Mouse (Mus musculus): Measurements from ENCODE around the gene Thnsl1.

The Thnsl1 gene

GRCm38 (mm10) chr2:21204912-21205830, at the start of gene Thnsl1, which contains the start of gene Enkur:
Gene Thnsl1, plus strand, starts transcription at chr2:21205724.
Gene Enkur, minus strand, starts transcription at chr2:21205365.
- 3% methylated on average over 43 of the region's 43 CpGs for WGBS

DNA sequence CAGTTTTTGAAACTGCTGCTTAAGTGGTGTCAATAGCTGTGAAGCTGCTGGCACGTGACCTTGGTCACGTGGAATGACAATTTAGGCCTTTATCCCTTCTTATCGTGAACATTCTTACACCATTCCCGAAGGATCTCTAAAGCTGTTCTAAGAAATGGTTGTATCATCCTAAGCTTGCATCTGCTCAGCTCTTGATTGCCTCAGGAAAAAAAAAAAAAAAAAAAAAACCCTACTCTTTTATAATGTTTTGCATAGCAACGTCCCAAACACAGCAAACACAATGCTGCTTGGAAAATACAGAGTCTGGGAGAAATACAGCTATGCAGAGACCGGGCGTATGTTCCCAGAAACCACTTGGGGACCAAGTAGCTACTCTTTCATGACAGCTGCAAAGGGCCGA, 41.2 kb upstream of the Thnsl1 start:
- WGBS = 67% methylated on average over 8 of the region's 8 CpGs

- 70% methylated on average over 1 of the region's 1 CpGs for WGBS
These were observed 37.6 kb upstream of the Thnsl1 start for GRCm38 (mm10) chr2:21167916-21168315.

GRCm38 (mm10) chr2:21172797-21173196, 32.7 kb upstream of the Thnsl1 start:
- 85% methylated on average over 3 of the region's 3 CpGs for WGBS

- WGBS = 91% methylated on average over 5 of the region's 5 CpGs
These were observed 26.4 kb upstream of the Thnsl1 start for GRCm38 (mm10) chr2:21179136-21179535.

DNA sequence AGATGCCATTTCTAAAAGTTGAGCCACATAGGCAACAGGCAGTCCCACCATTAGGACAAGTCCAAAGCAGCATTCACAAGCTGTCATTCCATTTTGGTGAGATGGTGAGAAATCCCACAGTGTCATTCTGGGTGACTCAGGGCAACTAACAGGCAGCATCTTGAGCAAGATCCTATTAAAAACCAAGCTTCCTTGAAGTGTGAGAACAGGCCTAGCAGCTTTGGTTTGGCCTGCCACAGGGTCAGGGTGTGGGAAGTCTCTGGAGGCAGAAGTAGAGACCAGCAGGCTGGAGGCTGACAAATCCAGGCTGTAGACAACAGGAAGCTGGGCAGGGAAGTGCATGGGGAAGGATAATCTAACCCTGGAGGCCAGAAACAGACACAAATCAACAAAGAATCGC, 22.7 kb upstream of the Thnsl1 start:
- WGBS = 78% methylated on average over 1 of the region's 1 CpGs

DNA sequence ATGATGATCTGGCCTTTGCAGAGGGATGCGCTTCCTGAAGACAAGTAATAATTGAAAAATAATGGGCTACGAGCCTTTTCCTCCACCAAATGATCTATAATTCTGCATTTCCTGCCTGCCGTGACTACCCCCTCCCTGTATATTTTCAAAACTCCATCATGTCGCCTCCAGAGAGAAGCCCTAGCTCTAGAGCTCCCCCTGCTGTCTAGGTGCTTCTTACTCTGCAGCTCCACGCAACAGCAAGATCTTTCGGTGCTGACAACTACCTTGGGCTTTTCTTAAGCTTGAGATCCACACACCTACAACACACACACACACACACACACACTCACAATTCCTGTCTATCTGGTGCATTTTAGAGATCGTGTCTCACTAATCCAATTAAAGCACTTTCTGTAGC, 17.9 kb upstream of the Thnsl1 start:
- 30% methylated on average over 7 of the region's 7 CpGs for WGBS

DNA sequence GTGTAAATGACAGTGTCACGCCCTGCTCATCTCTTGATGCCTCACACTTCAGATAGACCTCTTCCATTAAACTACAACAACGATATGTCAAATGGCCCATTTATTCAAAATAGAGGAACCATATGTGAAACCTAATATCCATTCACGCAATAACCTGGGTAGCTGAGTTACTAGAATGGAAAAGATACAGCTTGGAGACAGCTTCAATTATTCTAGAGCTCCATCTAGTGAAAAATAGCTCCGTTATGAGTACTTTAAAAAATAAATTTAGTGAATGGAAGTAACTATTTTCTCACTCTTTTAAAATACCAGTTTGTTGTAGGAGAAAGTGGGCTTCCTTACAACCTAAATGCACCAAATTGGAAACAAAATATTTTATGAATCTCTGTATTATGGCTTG, 16.9 kb upstream of the Thnsl1 start:
- WGBS = 40% methylated on average over 4 of the region's 4 CpGs

GRCm38 (mm10) chr2:21191232-21191631, 14.3 kb upstream of the Thnsl1 start:
- WGBS = 70% methylated on average over 1 of the region's 1 CpGs

- 93% methylated on average over 5 of the region's 5 CpGs for WGBS
These were observed 10.3 kb upstream of the Thnsl1 start for GRCm38 (mm10) chr2:21195233-21195632.

GRCm38 (mm10) chr2:21199051-21199450, 6.5 kb upstream of the Thnsl1 start:
- 55% methylated on average over 3 of the region's 3 CpGs for WGBS

DNA sequence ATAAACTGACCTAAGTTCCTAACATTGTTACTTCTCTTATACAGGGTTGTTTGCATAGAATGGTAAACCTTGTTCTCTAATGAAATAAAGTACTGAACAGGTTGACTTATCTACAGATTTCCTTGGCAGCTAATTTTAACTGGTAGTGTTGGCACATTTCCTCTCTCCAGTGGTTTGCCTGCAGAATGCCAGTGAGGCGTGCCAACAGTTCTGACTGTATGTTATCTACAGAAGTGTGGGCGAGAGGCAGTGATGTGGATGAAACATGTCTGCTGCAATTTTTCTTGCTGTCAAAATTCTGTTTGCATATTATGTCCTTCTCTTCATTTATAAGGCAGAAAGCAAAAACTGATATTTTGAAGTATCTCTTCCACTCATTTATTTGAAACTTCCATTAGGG, 2.8 kb upstream of the Thnsl1 start:
- 59% methylated on average over 2 of the region's 2 CpGs for WGBS

DNA sequence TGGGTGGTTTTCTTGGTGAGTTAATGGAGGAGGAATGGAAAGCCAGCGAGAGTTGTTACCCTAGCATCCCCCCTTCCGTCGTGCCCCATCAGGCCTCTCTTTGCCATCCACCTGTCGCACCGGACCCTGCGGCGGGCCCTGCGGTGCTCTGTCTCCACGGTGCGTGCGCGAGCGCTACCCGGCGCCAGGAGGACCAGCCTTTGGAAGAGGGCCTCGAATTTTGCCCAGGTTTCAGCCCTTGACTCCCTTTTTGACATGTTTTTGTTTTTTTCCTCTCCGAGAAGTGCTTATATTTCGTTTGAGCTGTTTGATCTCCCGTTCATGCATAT, 271 bp downstream of the Thnsl1 start:
- WGBS = under 1% methylated on average over 19 of the region's 19 CpGs

DNA sequence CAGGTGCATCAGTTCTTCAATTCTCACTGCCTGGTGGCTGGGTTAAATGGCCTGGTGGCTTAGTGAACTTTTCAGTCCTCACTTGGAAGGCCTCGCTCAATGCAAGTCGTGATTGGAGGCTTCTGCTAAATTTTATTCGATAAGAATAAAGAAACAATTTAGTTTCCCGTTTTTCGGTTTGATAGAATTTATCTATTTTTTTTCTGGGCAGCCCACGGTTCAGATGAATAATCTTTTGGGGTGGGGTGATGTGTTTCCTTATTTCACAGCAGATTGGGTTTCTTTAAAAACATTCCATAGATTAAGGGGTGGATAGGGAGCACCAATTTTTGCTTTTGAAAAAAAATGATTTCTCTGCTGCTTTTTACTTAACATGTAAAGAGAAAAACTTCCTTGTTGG, 754 bp downstream of the Thnsl1 start:
- WGBS = 25% methylated on average over 6 of the region's 6 CpGs

DNA sequence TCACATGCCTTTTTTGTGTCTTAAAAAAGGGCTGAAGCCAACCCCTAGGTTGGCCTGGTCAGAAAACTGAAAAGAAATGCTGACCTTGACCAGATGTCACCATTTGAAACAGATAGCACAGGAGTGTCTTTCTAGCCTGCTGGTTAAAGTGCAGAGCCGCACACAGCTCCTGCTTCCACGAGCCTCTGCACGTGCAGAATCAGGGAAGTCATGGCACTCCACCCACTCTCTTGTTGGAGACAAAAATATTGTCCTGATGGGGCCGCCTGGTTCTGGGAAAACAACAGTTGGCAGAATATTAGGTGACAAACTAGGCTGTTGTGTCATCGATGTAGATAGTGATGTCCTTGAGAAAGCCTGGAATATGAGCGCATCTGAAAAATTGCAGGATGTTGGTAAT, 5.8 kb downstream of the Thnsl1 start:
- WGBS = 69% methylated on average over 6 of the region's 6 CpGs

DNA sequence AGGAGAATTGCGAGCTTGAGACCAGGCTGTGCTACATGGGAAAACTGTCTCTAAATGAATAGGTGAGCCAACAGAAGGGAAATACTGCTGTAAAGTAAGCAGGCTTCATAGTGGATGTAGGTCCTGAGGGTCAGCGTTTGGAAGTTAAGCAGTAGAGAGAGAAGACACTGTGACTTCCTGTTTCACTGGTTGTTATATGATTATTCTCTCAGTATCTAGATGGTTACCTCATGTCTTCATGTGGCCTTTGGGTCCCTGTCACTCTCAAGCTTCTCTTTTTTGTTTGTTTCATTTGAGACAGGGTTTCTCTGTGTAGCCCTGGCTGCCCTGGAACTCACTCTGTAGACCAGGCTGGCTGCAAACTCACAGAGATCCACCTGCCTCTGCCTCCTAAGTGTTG, 9.8 kb downstream of the Thnsl1 start:
- WGBS = 91% methylated on average over 2 of the region's 2 CpGs

DNA sequence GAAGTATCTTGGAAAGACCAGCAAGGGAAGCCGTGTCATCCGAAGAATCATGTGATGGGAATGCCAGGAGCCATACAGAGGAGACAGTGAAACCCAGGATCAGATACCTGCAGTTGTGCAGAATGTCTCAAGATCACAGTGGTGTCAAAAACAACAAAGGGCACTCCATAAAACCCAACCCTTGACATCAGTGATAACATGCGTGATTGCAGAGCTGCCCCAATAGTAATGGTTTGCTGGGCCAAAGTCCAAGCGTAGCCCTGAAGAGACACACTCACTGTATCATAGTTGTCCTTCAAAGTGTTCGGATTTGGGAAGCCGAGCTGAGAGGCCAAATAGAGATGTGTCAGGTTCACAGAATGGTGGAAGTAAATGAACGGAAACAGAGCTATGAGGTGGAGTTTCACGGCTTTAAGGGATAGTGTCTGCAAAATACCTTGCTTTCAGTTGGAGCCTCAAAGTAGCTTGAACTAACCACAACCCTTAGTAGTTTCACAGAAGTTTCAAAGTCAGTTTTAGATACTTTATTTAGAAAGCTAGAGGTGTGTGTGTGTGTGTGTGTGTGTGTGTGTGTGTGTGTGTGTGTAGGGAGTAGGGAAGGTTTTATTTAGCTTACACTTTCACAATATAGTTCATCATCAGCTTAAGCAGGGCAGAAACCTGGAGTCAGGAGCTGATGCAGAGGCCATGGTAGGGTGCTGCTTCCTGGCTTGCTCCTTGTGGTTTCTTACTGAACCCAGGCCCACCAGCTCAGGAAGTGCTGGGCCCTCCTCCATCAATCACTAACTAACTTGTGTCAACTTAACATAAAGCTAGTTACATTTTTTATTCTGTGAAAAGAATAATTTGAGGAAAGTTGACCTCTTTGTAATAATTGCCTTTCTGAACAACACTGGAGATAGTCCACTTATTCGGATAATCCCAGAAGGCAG, 17.2 kb downstream of the Thnsl1 start:
- 96% methylated on average over 9 of the region's 9 CpGs for WGBS

- 82% methylated on average over 2 of the region's 2 CpGs for WGBS
These were observed 24.8 kb downstream of the Thnsl1 start for GRCm38 (mm10) chr2:21230276-21230675.

GRCm38 (mm10) chr2:21231147-21231546, 25.6 kb downstream of the Thnsl1 start:
- WGBS = 94% methylated on average over 3 of the region's 3 CpGs

- 75% methylated on average over 9 of the region's 9 CpGs for WGBS
These were observed 29.5 kb downstream of the Thnsl1 start for GRCm38 (mm10) chr2:21234871-21235648.

DNA sequence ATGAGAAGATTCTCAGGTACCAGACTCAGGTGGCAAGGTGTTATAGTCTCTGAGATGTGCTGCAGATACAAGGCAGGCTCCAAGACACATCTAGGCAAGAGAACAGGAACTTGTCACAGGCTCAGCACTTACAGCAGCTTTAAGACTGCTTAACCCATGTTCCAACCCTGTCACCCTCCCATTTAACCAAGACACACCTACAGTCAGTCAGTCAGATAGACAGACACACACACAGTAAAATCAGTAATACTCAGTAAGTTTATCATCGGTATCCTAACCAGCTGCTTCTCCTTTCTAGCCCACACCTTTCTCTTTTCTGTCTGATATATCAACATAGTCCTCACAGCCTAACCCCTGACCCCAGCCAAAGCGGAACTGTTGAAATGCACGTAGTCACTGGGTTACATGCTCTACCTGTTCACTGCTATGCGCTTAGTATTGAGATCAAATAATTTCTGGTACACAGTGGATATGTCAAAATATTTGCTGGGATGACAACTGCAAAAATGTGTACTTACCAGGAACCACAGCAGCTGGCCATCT, 30.4 kb downstream of the Thnsl1 start:
- WGBS = 89% methylated on average over 4 of the region's 4 CpGs

DNA sequence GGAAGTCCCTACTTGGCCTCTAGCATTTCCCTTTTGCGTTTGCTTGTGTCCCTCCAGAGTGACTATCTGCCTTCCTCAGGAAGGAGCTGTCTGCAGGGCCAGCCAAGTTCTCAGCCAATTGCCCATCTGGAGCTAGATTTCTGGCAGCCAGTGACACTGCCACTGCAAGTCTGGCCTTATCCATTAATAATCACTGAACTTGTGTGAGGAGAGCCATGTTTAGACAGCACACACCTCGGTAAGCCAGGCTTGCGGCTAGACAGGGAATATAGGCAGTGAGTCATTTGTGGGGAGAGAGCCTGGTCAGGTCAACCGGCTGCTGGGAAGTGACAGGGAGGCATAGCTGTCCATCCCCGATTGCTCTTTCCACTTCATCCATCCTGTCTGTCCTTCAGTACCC, 31.3 kb downstream of the Thnsl1 start:
- WGBS = 56% methylated on average over 5 of the region's 5 CpGs
